Mouse (Mus musculus) heart, postnatal 36 days (tissue): ENCODE data around the gene Sh2d3c. TPM values are rescaled to one million over a fixed set of nuclear protein-coding genes. Genes with fewer than 3 reads are reported as not detected.
A peak's percentile ranks its signal among the peaks of the same experiment; 100 is the strongest.

Experiments
- DNase-seq, 2 experiments: peaks; one replicate each; pipeline ENCODE4 v3.0.0; 2021 to 2022
- intact Hi-C: fragments of 180-260 bp; cut with DNase I; formaldehyde crosslinking; loops from one replicate; pipeline ENCODE4 v1.15.1; 2025
- total RNA-seq, 2 experiments: library from RNA; stranded (reverse); gene quantifications; 2 replicates each; pipeline ENCODE4 v1.2.3; 2021

Sh2d3c gene
- total RNA-seq, 2 experiments from 2014 or later: 26.8 to 28.1 TPM

DNA sequence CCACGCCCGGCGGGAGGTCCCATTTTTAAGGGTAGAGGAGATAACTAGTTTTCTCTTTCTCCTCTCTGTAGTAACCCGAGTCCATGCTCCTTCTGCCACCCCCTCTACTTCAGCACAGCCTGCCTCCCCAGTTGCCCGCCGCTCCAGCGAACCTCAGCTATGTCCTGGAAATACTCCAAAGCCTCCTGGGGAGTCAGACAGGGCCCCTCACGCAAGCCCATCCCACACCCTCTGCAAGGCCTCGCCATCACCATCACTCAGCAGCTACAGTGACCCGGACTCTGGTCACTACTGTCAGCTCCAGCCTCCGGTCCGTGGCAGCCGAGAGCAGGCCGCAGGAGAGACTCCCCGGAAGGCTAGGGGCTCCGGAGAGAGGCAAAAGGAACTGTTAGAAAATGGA, 28.2 kb downstream of the Sh2d3c start:
- DNase-seq: no peak
- intact Hi-C loops: no loop called here

DNA sequence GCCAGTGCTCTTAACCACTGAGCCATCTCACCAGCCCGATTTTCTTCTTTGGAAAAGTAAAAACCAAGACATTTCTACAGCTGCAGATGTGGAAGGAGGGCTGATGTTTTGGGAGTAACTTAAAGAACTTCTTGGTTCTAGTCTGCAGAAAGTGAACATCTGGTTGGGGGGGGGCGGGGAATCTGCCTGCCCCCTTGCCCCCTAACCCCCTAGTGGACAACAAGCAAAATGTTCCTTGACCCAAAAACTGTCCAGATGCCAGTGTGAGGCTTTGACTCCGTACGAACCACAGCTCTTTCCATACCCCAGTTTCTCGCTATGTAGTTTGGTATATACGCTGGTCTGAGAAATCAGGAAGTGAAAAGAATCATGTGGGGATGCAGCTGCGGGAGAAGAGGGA, 29.3 kb downstream of the Sh2d3c start:
- DNase-seq: no peak
- intact Hi-C loops: no loop called here

DNA sequence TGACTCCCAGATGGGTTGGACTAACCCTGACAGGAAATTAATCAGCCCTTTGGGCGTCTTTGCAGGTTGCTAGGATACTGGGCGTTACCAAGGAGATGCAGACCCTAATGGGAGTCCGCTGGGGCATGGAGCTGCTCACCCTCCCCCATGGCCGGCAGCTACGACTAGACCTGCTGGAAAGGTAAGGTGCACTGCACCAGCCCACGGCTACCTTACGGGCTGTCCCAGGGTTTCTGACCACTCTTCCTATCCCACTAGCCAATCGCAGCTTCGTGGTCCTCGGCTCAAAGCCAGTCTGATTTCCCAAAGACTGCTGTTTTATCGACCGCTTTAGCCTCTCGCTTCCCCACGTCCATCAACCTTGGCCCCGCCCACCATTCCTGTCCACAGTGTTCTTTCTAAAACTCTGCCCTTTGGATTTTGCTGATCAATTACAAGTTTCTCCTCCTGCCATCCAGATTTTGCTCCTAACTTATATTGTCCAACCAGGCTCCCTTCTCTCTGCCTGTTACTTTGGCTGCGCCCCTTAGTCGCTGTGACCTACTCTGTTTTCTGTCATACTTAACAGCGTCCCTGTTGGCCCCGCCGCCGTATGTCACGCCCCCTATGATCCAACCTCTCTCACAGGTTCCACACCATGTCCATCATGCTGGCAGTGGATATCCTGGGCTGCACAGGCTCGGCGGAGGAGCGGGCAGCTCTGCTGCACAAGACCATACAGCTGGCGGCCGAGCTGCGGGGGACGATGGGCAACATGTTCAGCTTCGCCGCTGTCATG, 30.2 kb downstream of the Sh2d3c start:
- peak in 1 of 2 experiments; percentile 37 for DNase-seq
- intact Hi-C loops: no loop called here

DNA sequence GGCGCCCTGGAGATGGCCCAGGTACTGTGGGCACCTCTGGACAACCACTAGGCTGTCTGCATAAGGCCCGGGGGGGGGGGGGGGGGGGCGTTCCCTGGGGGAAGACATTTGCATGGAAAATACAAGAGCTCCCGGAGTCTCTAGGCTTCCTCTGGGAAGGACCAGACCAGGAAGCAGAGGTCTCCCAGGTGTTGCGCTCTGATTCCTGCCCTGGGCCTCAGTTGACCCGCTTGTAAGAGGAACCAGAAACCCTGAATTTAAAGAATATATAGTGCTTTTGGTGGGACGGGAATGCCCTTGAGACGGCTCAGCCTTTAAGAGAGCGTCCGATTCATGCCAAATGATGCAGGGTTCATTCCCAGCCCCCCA, 30.8 kb downstream of the Sh2d3c start:
- intact Hi-C loops: no loop called here
- no peak for DNase-seq

DNA sequence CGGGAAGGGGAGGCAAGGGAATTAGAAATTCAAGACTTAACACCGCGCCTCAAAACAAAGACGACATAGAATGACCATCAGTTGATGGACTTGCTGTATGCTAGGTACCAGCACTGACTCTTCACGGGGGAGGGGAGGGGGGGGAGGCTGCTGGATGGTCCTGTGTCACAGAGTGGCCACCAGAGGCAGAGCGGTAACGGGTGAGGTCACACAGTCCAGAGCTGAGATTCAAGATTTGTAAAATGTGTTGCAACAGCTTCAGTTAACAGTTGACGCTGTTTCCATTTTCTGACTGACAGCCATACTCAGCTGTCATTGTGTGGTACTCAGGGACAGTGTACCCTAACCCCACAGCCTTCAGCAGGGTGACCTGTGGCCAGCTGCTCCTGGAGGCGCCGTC, 31.3 kb downstream of the Sh2d3c start:
- no peak for DNase-seq
- intact Hi-C loops: no loop called here

DNA sequence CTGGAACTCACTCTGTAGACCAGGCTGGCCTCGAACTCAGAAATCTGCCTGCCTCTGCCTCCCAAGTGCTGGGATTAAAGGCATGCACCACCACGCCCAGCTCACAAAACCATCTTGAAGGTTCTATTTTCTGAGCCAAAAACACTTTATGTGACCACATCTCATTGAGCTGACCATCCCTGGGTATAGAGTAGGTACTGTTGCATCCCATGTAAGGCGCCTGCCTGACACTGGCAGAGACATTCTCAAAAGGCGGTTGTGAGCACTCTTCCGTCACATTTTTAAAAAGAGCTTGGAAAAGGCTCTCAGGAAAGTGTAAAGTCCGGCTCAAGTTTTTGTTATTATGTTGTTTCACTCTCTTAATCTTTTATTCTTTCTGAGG, 35.8 kb downstream of the Sh2d3c start:
- intact Hi-C loops: loop anchor here (1.0 to 5.0 kb wide), 2 partner anchors 43 to 124 kb away; partner anchors contain the start of gene Cdk9

DNA sequence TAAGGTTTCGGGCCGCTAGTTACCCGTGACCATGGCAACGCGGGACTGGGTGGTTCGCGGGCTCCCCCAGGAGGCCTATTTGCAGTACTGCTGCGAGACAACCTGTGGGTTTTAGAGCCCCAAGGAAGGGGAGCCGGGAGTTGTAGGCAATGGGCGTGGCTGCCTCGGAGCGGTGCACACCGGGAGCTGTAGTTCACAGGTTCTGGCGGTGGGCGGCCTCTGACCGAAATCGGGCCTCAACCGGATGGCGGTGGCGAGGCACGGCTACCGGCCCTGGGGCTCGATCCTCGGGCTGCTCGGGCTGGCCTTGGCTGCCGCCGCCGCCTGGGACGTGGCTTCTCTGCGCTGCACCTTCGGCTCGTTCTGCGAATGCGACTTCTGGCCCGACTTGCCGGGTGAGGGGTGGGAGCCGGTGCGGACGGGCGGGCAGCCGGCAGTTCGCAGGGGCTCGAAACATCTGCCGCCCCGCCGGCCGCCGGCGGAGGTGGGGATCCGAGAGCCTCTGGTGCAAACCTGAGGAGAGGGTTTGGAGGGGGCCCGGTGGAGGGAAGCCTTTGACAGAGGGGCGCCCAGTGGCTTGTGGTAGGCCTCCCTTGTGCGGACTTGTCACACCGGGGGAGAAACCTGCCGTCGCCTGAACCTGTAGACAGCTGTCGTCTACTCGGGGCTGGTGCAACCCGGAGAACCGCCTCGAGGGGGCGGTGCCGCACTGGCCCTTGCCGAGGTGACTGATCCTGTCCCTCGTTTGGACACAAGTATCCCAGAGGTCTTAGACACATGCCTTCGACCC, 36.4 kb downstream of the Sh2d3c start, which contains the start of gene Tor2a:
Gene Tor2a, plus strand, starts transcription at position 179 of the 790 bp plus-strand sequence.
- intact Hi-C loops: loop anchor here (1.0 to 5.0 kb wide), 2 partner anchors 44 to 125 kb away; partner anchors contain the start of gene Cdk9
- DNase-seq: peak; percentile 95 to 96

More for the DNA sequence above, 35.8 kb downstream of the Sh2d3c start:
- DNase-seq: no peak

DNA sequence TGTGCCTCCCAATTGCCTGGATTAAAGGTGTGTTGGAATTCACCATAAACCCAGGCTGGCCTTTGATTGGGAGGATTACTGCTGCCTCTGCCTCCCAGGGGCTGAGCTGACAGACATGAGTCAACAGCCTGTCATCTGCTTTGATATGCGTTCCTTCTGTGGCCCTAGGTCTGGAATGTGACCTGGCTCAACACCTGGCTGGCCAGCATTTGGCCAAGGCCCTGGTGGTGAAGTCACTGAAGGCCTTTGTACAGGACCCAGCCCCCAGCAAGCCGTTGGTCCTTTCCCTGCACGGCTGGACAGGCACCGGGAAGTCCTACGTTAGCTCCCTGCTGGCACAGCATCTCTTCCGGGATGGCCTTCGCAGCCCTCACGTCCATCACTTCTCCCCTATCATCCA, 37.6 kb downstream of the Sh2d3c start:
- intact Hi-C loops: loop anchor here (5.0 kb wide), 1 partner anchor 126 kb away; no protein-coding TSS in a partner anchor
- no peak for DNase-seq

DNA sequence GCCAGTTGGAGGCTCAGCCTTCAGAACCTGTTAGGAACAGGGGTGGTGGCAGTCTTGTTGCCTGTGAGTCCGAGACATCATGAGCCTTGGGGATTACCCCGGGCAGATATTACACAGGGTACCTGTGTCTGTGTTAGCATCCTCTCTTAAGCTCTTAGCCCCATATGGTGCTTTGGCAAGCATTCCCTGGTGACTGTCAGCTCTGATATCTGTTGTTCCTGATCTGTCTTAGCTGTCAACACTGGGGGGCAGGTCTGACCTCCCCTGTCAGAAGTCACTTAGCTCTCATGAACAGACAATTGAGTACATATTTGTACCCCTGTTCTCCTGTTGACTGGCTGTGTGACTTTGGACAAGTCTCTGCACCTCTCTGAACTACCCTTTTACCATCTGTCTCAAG, 38.1 kb downstream of the Sh2d3c start:
- DNase-seq: no peak
- intact Hi-C loops: loop anchor here (5.0 kb wide), 1 partner anchor 127 kb away; no protein-coding TSS in a partner anchor

DNA sequence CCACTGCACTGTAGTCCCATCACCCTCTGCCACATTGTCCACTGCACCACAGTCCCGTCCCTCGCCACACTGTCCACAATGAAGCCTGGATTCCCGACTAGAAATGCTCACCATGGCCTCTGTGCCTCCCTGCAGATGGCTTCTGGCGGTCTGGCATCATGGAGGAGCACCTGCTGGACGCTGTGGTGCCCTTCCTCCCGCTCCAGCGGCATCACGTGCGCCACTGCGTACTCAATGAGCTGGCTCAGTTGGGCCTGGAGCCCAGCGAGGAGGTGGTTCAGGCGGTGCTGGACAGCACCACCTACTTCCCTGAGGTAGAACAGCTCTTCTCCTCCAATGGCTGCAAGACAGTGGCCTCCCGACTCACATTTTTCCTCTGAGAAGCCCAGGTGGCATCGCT, 40.5 kb downstream of the Sh2d3c start:
- no peak for DNase-seq
- intact Hi-C loops: no loop called here

DNA sequence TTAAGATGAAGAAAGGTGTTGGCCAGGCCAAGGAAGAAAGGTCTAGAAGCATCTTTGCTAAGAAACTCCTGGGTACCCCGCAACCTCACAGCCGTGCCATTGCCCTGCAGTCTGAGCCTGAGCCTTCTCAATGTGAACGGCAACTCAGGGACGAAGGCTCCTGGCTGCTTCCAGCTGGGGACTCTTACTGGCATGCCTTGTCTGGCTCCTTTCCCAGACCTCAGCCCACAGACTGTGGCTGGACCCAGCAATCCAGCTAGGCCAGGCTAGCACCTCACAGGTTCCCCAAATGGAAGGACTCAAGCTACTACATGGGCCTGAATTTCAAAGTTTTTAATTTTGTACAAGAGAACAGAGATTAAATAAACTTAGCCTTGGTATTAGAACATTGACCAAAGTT, 41.0 kb downstream of the Sh2d3c start:
- intact Hi-C loops: no loop called here
- DNase-seq: no peak

DNA sequence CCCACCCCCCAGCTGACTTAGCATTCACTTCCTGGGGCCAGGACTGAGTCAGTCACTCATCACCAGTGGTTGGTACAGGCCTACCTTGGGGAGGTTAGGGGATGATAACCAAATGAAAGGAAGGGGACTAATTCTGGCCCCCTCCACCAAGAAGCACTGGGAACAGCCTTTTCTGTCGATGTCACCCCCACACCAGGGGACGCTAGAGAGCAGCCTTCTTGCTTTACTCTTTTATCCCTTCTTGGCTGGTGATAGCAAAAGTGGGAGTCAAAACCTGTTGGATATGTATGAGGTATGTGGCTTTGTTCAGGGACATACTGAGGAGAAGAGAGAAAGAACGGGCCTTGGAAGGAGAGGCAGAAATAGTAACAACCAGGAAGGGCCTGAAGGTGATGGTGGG, 42.5 kb downstream of the Sh2d3c start:
- no peak for DNase-seq
- intact Hi-C loops: no loop called here

DNA sequence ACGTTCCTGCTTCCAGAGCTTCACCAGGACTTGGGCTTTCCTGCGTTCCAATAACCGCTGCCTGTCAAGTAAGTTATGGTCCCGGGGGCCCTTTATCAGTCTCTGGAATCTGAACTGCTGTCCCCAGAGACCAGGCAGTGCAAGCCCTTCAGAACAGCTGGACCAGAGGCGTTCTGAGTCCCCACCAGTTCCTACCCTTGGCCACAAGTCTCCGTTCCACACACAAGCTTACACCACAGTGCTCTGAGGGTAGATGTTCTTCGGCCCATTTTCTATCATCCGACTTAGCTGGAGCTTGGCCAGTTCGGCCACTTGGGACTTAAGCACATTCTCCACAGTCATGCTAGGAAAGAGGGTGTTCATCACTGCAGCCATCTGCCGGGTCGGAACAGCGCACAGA, 46.4 kb downstream of the Sh2d3c start:
- intact Hi-C loops: no loop called here

DNA sequence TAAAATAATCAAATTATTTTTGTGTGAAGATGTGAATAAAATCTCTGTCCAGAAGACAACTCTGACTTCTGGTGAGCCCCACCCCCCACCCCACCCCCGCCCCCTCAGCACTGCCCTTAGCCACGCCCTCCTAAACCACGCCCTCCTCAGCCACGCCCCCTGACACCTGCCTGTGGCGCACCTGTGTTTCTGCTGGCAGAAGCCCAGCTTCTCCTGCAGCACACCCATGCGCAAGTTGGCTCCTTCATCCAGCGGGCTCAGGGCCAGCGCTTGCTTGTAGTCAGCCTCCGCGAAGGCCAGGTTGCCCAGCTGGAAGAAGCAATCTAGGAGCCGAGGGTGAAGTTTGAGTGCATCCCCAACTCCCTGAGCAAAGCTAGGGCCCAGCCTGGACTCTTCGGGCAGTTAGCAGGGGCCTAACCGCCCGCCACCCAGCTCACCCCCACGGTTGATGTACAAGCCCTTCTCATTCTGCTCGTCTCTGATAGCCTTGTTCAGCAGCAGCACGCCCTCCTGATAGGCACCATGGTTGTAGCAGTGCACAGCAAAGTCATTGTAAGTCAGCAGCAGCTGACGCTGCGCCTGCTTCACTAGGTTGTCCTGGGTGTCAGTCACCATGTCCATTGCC, 47.9 kb downstream of the Sh2d3c start:
- intact Hi-C loops: no loop called here
- no peak for DNase-seq

More for the DNA sequence above, 46.4 kb downstream of the Sh2d3c start:
- DNase-seq: no peak

DNA sequence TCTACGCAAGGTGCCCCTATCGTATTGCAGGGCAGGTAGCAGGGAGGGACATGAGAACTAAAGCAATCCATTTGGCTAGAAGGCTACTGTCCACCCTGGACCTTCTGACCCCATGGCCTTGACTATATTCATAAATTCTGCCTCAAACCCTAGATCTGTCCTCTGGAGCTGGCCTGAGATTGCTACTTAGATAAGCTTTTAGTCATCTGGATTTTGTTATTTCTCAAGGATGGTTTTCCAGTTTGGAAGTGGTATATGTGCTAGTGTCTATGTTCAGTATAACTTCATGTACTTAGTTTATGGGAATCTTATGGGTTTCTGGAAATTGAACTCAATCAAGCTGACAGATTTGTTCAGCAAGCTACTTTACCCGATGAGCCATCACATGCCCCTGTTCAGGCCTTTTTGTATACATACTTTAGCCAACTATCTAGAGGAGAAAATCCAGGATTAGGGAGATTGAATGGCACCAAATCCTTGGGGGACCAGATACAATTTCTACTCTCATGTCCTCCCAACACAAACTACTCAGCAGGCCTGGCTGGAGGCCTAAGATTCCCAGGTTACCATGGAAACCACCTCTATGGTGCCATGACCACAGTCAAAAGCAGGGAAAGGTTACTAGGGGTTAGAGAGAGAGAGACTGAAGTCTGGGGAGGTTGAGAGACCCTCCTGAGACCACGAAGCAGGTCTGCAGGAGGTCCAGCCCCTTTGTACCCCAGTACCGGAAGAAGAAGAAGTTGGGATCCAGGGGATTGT, 48.7 kb downstream of the Sh2d3c start:
- intact Hi-C loops: loop anchor here (5.0 kb wide), 1 partner anchor 72 kb away; no protein-coding TSS in a partner anchor

DNA sequence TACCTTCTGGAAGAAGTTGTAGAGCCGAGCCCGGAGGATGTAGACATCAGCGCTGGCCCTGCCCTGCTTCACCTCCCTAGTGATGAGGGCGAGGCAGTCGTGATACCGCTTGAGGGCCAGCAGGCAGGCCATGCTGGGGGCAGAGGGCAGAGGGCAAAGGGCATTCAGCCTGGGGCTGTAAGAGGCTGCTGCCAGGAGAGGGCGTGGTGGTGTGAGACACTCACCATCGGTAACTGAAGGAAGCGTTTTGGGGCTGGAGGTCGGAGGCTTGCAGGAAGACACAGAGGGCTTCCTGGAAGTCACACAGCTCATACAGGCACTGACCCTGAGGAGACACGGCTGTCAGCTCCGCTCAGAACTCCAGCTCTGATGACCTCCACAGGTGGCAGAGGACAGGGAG, 51.0 kb downstream of the Sh2d3c start:
- DNase-seq: no peak
- intact Hi-C loops: loop anchor here (5.0 kb wide), 1 partner anchor 75 kb away; no protein-coding TSS in a partner anchor

More for the DNA sequence above, 48.7 kb downstream of the Sh2d3c start:
- no peak for DNase-seq

DNA sequence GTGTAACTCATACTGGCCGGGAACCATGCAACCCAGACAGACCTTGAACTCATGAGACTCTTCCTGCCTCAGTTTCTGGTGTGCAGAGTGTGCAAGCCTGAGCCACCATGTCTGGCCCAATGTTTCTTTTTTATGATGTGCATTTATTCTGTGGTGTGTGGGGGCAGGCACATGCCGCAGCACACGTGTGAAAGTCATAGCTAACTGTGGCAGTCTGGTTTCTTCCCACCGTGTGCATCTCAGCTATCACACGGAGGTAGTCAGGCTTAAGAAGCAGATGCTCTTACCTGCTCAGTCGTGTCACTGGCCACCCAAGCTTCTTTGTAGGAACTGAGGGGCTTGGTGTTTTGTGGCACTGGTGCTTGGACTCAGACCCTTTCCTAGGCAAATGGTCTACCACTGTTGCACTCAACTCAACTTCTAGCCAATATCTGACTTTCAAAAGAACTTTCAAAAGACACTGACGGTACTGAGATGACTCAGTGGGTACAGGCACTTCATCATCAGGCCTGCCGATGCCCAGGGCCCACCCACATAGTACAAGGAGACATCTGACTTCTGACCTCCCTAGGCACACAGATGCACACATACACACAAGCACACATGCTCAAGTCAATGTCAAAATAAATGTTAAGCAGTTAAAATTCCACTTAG, 51.9 kb downstream of the Sh2d3c start:
- intact Hi-C loops: loop anchor here (5.0 kb wide), 1 partner anchor 75 kb away; no protein-coding TSS in a partner anchor
- DNase-seq: no peak

DNA sequence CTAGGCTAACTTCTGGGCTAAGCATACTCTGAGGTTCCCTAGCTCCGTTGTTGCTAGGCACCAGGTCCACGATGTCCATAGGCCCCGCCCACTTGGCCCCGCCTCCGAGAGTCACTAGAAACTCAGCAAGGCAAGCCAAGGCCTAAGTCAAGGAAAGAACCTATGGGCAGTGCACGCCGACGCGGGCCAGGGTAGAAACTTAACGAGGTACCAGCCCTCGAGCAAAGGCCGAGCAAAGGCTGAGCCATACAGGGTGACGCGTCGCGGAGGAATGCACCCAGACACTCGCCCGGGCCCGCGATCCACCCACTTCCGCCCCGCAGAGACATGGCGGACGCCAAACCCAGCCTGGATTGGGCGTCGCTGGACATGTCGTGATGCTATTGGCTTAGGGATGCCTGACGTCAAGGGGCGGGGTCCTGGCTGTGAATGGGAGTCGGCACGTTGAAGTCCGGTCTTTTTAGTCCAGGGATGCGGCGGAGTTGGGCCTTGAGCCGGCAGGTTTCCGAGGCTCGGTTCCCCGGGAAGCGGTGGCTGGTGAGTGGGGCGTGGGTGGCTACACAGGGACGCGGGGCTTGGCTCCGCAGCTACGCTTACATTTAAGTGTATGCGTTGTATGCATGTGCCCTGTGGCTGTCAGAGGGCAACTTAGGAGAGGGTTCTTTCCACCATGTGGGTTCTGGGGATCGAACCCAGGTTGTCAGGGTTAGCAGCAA, 54.7 kb downstream of the Sh2d3c start, which contains the start of the genes Ttc16 and Ptrh1:
Gene Ttc16, minus strand, starts transcription at position 275 of the 716 bp plus-strand sequence.
Gene Ptrh1, plus strand, starts transcription at position 428 of the 716 bp plus-strand sequence.
- DNase-seq: peak; percentile 98 to 99
- intact Hi-C loops: loop anchor here (5.0 kb wide), 1 partner anchor 137 kb away; no protein-coding TSS in a partner anchor

DNA sequence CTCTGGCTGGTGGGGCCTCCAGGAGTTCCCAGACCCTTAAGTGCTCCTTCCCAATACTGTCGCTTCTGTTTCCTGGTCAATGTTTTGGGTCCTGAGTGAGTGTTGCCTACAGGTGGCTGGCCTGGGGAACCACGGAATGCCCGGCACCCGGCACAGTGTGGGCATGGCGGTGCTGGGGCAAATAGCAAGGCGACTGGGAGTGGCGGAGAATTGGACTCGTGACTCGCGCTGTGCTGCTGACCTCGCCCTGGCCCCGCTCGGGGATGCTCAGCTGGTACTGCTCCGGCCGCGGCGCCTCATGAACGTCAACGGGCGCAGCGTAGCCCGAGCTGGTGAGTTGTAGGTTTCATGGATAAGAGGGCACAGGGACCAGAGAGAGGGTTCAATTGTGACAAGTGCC, 55.3 kb downstream of the Sh2d3c start:
- no peak for DNase-seq
- intact Hi-C loops: loop anchor here (5.0 kb wide), 1 partner anchor 136 kb away; no protein-coding TSS in a partner anchor
